Mouse (Mus musculus) left cerebral cortex, adult 9 months (tissue): ENCODE data around the gene Zfp446.
A peak's percentile ranks its signal among the peaks of the same experiment; 100 is the strongest.

Experiments
- DNase-seq, 2 experiments: peaks; one replicate each; pipeline ENCODE4 v3.0.0; 2022; ENCODE audit warnings: low spot score in 2 of 2

The Zfp446 gene

GRCm38 (mm10) chr7:12986906-12987305 is 9.3 kb downstream of the Zfp446 start:
- no peak for DNase-seq

GRCm38 (mm10) chr7:12987409-12988189 is 10.0 kb downstream of the Zfp446 start:
- no peak for DNase-seq

GRCm38 (mm10) chr7:12992222-12992621 is 14.6 kb downstream of the Zfp446 start:
- DNase-seq, result no peak

GRCm38 (mm10) chr7:12993148-12993547 is 15.5 kb downstream of the Zfp446 start:
- no peak for DNase-seq

GRCm38 (mm10) chr7:12995862-12996261 is 18.2 kb downstream of the Zfp446 start:
- no peak for DNase-seq

- no peak for DNase-seq
Measured at GRCm38 (mm10) chr7:12997230-12997629, 19.6 kb downstream of the Zfp446 start.

GRCm38 (mm10) chr7:12998053-12998452 is 20.4 kb downstream of the Zfp446 start, which contains the start of gene Slc27a5:
Gene Slc27a5, minus strand, starts transcription at chr7:12998192.
- DNase-seq, result no peak

GRCm38 (mm10) chr7:12998851-12999250 is 21.2 kb downstream of the Zfp446 start, which contains the start of gene Trim28:
Gene Trim28, plus strand, starts transcription at chr7:12999114.
- no peak for DNase-seq

- DNase-seq, result no peak
Measured at GRCm38 (mm10) chr7:13001584-13001983, 23.9 kb downstream of the Zfp446 start.

GRCm38 (mm10) chr7:13003380-13003779 is 25.7 kb downstream of the Zfp446 start:
- no peak for DNase-seq

GRCm38 (mm10) chr7:13006011-13006410 is 28.4 kb downstream of the Zfp446 start:
- DNase-seq, result no peak

- no peak for DNase-seq
Measured at GRCm38 (mm10) chr7:13006531-13006930, 28.9 kb downstream of the Zfp446 start.

- DNase-seq, result no peak
Measured at GRCm38 (mm10) chr7:13007341-13008092, 29.9 kb downstream of the Zfp446 start.

GRCm38 (mm10) chr7:13009143-13010004 is 31.7 kb downstream of the Zfp446 start:
- peak; percentile 84 to 96 for DNase-seq

GRCm38 (mm10) chr7:13010005-13010908 is 32.6 kb downstream of the Zfp446 start, which contains the start of gene Zbtb45:
Gene Zbtb45, minus strand, starts transcription at chr7:13010034.
- DNase-seq, result no peak

GRCm38 (mm10) chr7:13013671-13014070 is 36.0 kb downstream of the Zfp446 start:
- no peak for DNase-seq

GRCm38 (mm10) chr7:13014275-13014839 is 36.7 kb downstream of the Zfp446 start:
- DNase-seq, result no peak

GRCm38 (mm10) chr7:13015217-13015616 is 37.6 kb downstream of the Zfp446 start:
- DNase-seq, result no peak

- no peak for DNase-seq
Measured at GRCm38 (mm10) chr7:13022773-13023535, 45.3 kb downstream of the Zfp446 start.
